23 mouse cellular contexts compared by ENCODE assay signal in genomic region chr16:97278913-97279312, GRCm38 (mm10).
DNase-seq lines count a peak whose midpoint lies in the region; ATAC-seq lines count a peak whose summit lies in the region.
"Had no signal": no experiment of that assay in that cellular context is flagged by ENCODE, and none has a peak within 500 bp of the region (broad histone marks: within the 10 kb centered on the region; RNA-seq: fewer than 3 reads in every experiment).

No protein-coding gene starts in this region.

- H3K4me3 ChIP-seq in heart, embryonic 12.5 days = no peak overlapping the region
- H3K4me3 ChIP-seq: embryonic facial prominence, embryonic 13.5 days; embryonic facial prominence, embryonic 15.5 days; erythroblast, embryonic 14.5 days; forebrain, embryonic 10.5 days; forebrain, embryonic 12.5 days had no signal

- intact Hi-C loops in left cerebral cortex, postnatal 14 days (cut with DNase I) = no loop called here

- no peaks in the 10 kb centered on the region for H3K27me3 ChIP-seq in heart, embryonic 12.5 days (replicated peaks)
- H3K27me3 ChIP-seq: embryonic facial prominence, embryonic 15.5 days had no signal

- H3K36me3 ChIP-seq in heart, embryonic 12.5 days = no peaks in the 10 kb centered on the region
- H3K36me3 ChIP-seq: embryonic facial prominence, embryonic 13.5 days; embryonic facial prominence, embryonic 15.5 days; forebrain, embryonic 10.5 days; forebrain, embryonic 12.5 days had no signal

- H3K9ac ChIP-seq in heart, embryonic 12.5 days = no peak overlapping the region
- H3K9ac ChIP-seq: embryonic facial prominence, embryonic 13.5 days; embryonic facial prominence, embryonic 15.5 days; forebrain, embryonic 12.5 days had no signal

- no peaks in the 10 kb centered on the region for H3K9me3 ChIP-seq in heart, embryonic 12.5 days (replicated peaks)
- H3K9me3 ChIP-seq: embryonic facial prominence, embryonic 13.5 days; embryonic facial prominence, embryonic 15.5 days; forebrain, embryonic 10.5 days; forebrain, embryonic 12.5 days had no signal

- WGBS in heart, embryonic 12.5 days = 53% methylated on average over 1 of the region's 1 CpGs

- peak; percentile 29 for DNase-seq in heart, adult 11 months
- no peak for DNase-seq in left cerebral cortex, postnatal 14 days (ENCODE audit: low spot score in 2 of 2)
- no peak for DNase-seq in adrenal gland, adult 18-20 months (ENCODE audit: low spot score in 2 of 2)
- DNase-seq: adrenal gland, adult 2 months; adrenal gland, postnatal 10 days; adrenal gland, postnatal 25 days; B cell, adult 2 months; cerebellum, adult 18-20 months; cerebellum, adult 8-10 months; cerebellum, adult 9-11 months; cerebellum, postnatal 14 days; cerebellum, postnatal 36 days; embryo, embryonic 11 days had no signal

- no peaks in the 10 kb centered on the region for H3K4me1 ChIP-seq in heart, embryonic 12.5 days (replicated peaks)
- H3K4me1 ChIP-seq: embryonic facial prominence, embryonic 13.5 days; embryonic facial prominence, embryonic 15.5 days had no signal

- no peak overlapping the region for H3K4me2 ChIP-seq in heart, embryonic 12.5 days
- H3K4me2 ChIP-seq: embryonic facial prominence, embryonic 13.5 days; embryonic facial prominence, embryonic 15.5 days; forebrain, embryonic 12.5 days had no signal

- ATAC-seq in heart, embryonic 12.5 days (ENCODE audit: insufficient number of reproducible peaks, low FRiP score) = no peak
- ATAC-seq in granulocyte monocyte progenitor cell, adult 5-6 weeks (replicated peaks; ENCODE audit: poor library complexity, severe bottlenecking) = peak; percentile 22; the same call in 1 of the 2 replicates
- ATAC-seq in inflammation-experienced regulatory T-cells, adult 6 months = peak; percentile 64
- ATAC-seq: forebrain, embryonic 14.5 days; forebrain, embryonic 16.5 days had no signal

- no peak overlapping the region for H3K27ac ChIP-seq in heart, embryonic 12.5 days (ENCODE audit: poor library complexity, severe bottlenecking)
- H3K27ac ChIP-seq: embryonic facial prominence, embryonic 13.5 days; embryonic facial prominence, embryonic 15.5 days; forebrain, embryonic 10.5 days; forebrain, embryonic 12.5 days had no signal
